Mouse (Mus musculus): ENCODE results near the gene Slfn14. TPM values are rescaled to one million over a fixed set of nuclear protein-coding genes. Genes with fewer than 3 reads are reported as not detected.
"Not testable (repeated sequence)": the region's sequence is repeated elsewhere in the genome, so short reads cannot be mapped to it uniquely, and the experiment has no call there.

The Slfn14 gene
- total and polyA plus RNA-seq, 2 experiments: not detected

GRCm38 (mm10) chr11:83238389-83238788 is 48.1 kb downstream of the Slfn14 start:
- H3K4me3 ChIP-seq (ENCODE audit: insufficient read depth, low read depth, low read length): no peak overlapping the region
- no peak overlapping the region for H3K9ac ChIP-seq (ENCODE audit: low read depth, low read length)
- H3K27me3 ChIP-seq (ENCODE audit: control insufficient read depth, insufficient read depth, low read length): no peaks in the 10 kb centered on the region
- H3K4me1 ChIP-seq (ENCODE audit: control insufficient read depth, insufficient read depth, low read length): no peaks in the 10 kb centered on the region
- H3K27ac ChIP-seq (replicated peaks; ENCODE audit: insufficient read depth, low read depth, low read length): no peak overlapping the region
- TF ChIP-seq POLR2A (IDR thresholded peaks at IDR 0.05; ENCODE audit: extremely low read depth, insufficient read depth, low read length) (no peak), CTCF (IDR thresholded peaks at IDR 0.05; ENCODE audit: low read depth, low read length) (no peak)
- DNase-seq (ENCODE audit: extremely low read depth, low read depth, low spot score): no peak
- H3K79me2 ChIP-seq (ENCODE audit: control insufficient read depth, insufficient read depth, low read length): no peaks in the 10 kb centered on the region
- no peaks in the 10 kb centered on the region for H3K36me3 ChIP-seq (ENCODE audit: control insufficient read depth, insufficient read depth, low read length)
- 83% methylated on average over 2 of the region's 2 CpGs for WGBS

- not testable (repeated sequence) for H3K27ac ChIP-seq (replicated peaks; ENCODE audit: insufficient read depth, low read depth, low read length); H3K4me3 ChIP-seq (ENCODE audit: insufficient read depth, low read depth, low read length); H3K36me3 ChIP-seq (ENCODE audit: control insufficient read depth, insufficient read depth, low read length); H3K27me3 ChIP-seq (ENCODE audit: control insufficient read depth, insufficient read depth, low read length); H3K79me2 ChIP-seq (ENCODE audit: control insufficient read depth, insufficient read depth, low read length); H3K9ac ChIP-seq (ENCODE audit: low read depth, low read length); DNase-seq (ENCODE audit: extremely low read depth, low read depth, low spot score); H3K4me1 ChIP-seq (ENCODE audit: control insufficient read depth, insufficient read depth, low read length)
- 78% methylated on average over 9 of the region's 9 CpGs for WGBS
Measured at GRCm38 (mm10) chr11:83237390-83237789, 49.1 kb downstream of the Slfn14 start.

DNA sequence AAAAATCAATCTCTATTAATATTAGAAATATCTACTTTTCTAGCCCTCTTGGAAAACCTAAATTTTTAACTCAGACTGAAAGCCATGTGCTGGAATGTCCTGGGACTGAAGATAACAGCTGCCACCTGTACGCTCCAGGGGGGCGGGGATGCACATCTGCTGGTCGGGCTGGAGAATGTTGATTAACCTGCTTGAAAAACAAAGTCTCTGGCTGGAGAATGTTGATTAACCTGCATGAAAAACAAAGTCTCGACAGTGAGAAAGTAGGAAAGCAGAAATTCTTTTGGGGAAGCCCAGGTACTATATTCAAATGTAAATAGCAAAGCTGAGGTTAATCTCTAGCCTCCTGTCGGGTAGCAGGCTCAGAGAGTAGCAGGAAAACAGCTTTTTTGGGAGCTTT is 52.9 kb downstream of the Slfn14 start:
- not testable (repeated sequence) for H3K9ac ChIP-seq (ENCODE audit: low read depth, low read length); DNase-seq (ENCODE audit: extremely low read depth, low read depth, low spot score); H3K27me3 ChIP-seq (ENCODE audit: control insufficient read depth, insufficient read depth, low read length); H3K79me2 ChIP-seq (ENCODE audit: control insufficient read depth, insufficient read depth, low read length); H3K27ac ChIP-seq (replicated peaks; ENCODE audit: insufficient read depth, low read depth, low read length); H3K4me1 ChIP-seq (ENCODE audit: control insufficient read depth, insufficient read depth, low read length); H3K36me3 ChIP-seq (ENCODE audit: control insufficient read depth, insufficient read depth, low read length); H3K4me3 ChIP-seq (ENCODE audit: insufficient read depth, low read depth, low read length)
- WGBS: 34% methylated on average over 5 of the region's 5 CpGs

DNA sequence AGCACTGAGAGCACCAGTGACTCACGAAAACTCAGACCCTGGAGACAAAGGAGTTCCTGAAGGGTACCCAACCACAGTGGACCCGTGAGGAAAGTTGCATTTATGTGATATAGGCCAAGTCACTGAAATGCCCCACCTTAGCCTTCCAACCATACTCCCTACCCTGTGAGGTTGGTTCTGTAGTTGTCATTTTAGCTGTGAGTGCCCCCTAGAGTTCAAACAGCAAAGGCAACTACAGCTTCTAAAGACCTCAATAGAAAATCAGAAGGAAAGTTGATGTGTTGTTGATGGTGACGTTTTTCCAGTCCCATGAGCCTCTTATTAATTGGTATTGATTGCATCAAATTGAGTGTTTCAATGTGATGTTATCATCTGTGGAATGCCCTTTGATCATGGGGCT is 55.6 kb downstream of the Slfn14 start:
- Histone ChIP-seq H3K9ac (ENCODE audit: low read depth, low read length) (no peak overlapping the region), H3K4me3 (ENCODE audit: insufficient read depth, low read depth, low read length) (no peak overlapping the region), H3K79me2 (ENCODE audit: control insufficient read depth, insufficient read depth, low read length) (no peaks in the 10 kb centered on the region), H3K4me1 (ENCODE audit: control insufficient read depth, insufficient read depth, low read length) (no peaks in the 10 kb centered on the region), H3K36me3 (ENCODE audit: control insufficient read depth, insufficient read depth, low read length) (no peaks in the 10 kb centered on the region), H3K27me3 (ENCODE audit: control insufficient read depth, insufficient read depth, low read length) (no peaks in the 10 kb centered on the region), H3K27ac (replicated peaks; ENCODE audit: insufficient read depth, low read depth, low read length) (no peak overlapping the region)
- 50% methylated on average over 3 of the region's 3 CpGs for WGBS
- DNase-seq (ENCODE audit: extremely low read depth, low read depth, low spot score): no peak
- no peak for TF ChIP-seq POLR2A (IDR thresholded peaks at IDR 0.05; ENCODE audit: extremely low read depth, insufficient read depth, low read length)
- no peak for TF ChIP-seq CTCF (IDR thresholded peaks at IDR 0.05; ENCODE audit: low read depth, low read length)

DNA sequence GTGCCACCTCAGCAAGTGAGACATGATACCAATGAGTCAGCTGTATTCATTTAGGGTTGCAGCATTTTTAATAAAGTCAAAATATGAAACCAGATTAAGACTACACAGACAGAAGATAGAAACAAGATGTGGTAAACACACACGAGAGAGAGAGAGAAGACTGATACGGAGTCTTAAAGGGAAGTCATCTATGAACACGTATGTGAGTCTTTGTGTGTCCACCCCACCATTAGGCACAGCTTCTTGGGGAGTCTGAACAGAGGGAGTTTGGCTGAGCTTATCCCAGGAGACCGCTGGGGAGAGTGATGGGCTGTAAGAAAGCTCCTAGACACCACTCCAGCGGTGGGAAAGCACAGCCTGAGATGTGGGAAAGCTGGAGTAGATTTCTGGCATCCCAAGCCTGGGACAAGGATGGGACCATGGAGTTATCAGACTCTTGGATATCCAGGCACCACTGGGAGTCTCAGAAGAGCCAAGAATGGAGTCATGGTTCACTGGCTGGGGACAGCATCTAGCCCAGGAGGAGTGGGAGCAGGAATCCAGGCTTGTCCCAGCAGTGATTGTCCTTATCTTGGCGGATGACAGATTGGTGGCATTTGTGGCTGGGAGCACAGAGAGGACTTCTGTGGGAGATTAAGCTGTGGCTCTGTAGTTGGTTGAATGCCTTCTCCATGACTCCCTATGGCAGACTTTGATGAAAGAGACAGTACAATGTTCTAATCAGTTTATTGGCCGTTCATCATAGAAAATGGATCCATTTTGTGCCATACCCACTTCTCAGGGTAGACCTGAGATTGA is 58.4 kb downstream of the Slfn14 start:
- no peak overlapping the region for H3K27ac ChIP-seq (replicated peaks; ENCODE audit: insufficient read depth, low read depth, low read length)
- H3K79me2 ChIP-seq (ENCODE audit: control insufficient read depth, insufficient read depth, low read length): no peaks in the 10 kb centered on the region
- 82% methylated on average over 7 of the region's 7 CpGs for WGBS
- no peak overlapping the region for H3K9ac ChIP-seq (ENCODE audit: low read depth, low read length)
- DNase-seq (ENCODE audit: extremely low read depth, low read depth, low spot score): no peak
- no peaks in the 10 kb centered on the region for H3K27me3 ChIP-seq (ENCODE audit: control insufficient read depth, insufficient read depth, low read length)
- H3K36me3 ChIP-seq (ENCODE audit: control insufficient read depth, insufficient read depth, low read length): no peaks in the 10 kb centered on the region
- TF ChIP-seq POLR2A (IDR thresholded peaks at IDR 0.05; ENCODE audit: extremely low read depth, insufficient read depth, low read length) (no peak), CTCF (IDR thresholded peaks at IDR 0.05; ENCODE audit: low read depth, low read length) (no peak)
- no peaks in the 10 kb centered on the region for H3K4me1 ChIP-seq (ENCODE audit: control insufficient read depth, insufficient read depth, low read length)
- H3K4me3 ChIP-seq (ENCODE audit: insufficient read depth, low read depth, low read length): no peak overlapping the region

DNA sequence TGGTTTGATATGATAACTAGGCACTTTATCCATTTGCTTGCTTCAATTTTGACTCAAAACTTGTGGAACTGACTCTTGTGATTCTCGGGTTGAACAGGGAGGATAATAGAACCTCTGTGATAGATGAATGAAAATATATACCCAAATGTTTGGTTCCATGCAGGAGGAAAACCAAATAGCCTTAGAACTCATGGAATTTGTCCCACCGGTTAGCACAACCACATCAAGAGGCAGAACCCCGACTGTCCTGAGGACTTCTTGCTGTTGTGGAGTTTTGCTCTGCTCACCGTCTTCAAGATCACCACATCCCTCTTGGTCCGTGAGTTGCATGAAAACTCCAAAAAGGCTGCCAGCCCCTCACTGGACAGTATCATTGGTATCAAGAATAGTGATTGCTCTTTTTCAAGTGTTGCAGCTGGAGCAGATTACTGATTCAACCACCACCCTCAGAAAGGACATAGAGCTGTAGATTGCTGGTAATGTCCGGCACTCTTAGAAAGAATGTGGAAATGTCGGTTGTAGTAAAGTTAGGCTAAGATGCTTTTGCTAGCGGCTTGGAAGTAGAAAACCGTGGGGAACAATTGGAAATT is 61.1 kb downstream of the Slfn14 start:
- Histone ChIP-seq H3K27ac (replicated peaks; ENCODE audit: insufficient read depth, low read depth, low read length) (no peak overlapping the region), H3K4me3 (ENCODE audit: insufficient read depth, low read depth, low read length) (no peak overlapping the region; the same call in 1 of the 2 replicates), H3K79me2 (ENCODE audit: control insufficient read depth, insufficient read depth, low read length) (no peaks in the 10 kb centered on the region), H3K9ac (ENCODE audit: low read depth, low read length) (no peak overlapping the region), H3K36me3 (ENCODE audit: control insufficient read depth, insufficient read depth, low read length) (no peaks in the 10 kb centered on the region), H3K4me1 (ENCODE audit: control insufficient read depth, insufficient read depth, low read length) (no peaks in the 10 kb centered on the region), H3K27me3 (ENCODE audit: control insufficient read depth, insufficient read depth, low read length) (no peaks in the 10 kb centered on the region)
- 85% methylated on average over 9 of the region's 9 CpGs for WGBS
- TF ChIP-seq POLR2A (IDR thresholded peaks at IDR 0.05; ENCODE audit: extremely low read depth, insufficient read depth, low read length): no peak
- TF ChIP-seq CTCF (IDR thresholded peaks at IDR 0.05; ENCODE audit: low read depth, low read length): no peak
- no peak for DNase-seq (ENCODE audit: extremely low read depth, low read depth, low spot score)

Other genes starting within 250 kb of the Slfn14 start
- 5.6 and 8.7 TPM in 2 replicates for gene Slfn2, start 221.6 kb downstream of the Slfn14 start, total RNA-seq (2014; rRNA removed)
- gene Slfn2, start 221.6 kb downstream of the Slfn14 start, polyA plus RNA-seq (2012; rRNA removed): 0.95 and 1.5 TPM in 2 replicates
- gene Slfn1, start 169.9 kb downstream of the Slfn14 start, total RNA-seq (2014; rRNA removed): 0.27 and 0.74 TPM in 2 replicates
- gene Slfn1, start 169.9 kb downstream of the Slfn14 start, polyA plus RNA-seq (2012; rRNA removed): 0.19 and 0.38 TPM in 2 replicates
- 0.13 and 0.28 TPM in 2 replicates for gene Slfn4, start 111.5 kb downstream of the Slfn14 start, total RNA-seq (2014; rRNA removed)
- 0.02 and 0.11 TPM in 2 replicates for gene Slfn4, start 111.5 kb downstream of the Slfn14 start, polyA plus RNA-seq (2012; rRNA removed)
- 0.34 and 0.55 TPM in 2 replicates for gene Slfn3, start 95.4 kb downstream of the Slfn14 start, total RNA-seq (2014; rRNA removed)
- gene Slfn3, start 95.4 kb downstream of the Slfn14 start, polyA plus RNA-seq (2012; rRNA removed): not detected in 2 replicates
- gene Ap2b1, start 12.3 kb upstream of the Slfn14 start, total RNA-seq (2014; rRNA removed): 25.4 and 31.3 TPM in 2 replicates
- gene Ap2b1, start 12.3 kb upstream of the Slfn14 start, polyA plus RNA-seq (2012; rRNA removed): 16.2 and 16.3 TPM in 2 replicates
- gene Pex12, start 15.9 kb upstream of the Slfn14 start, total RNA-seq (2014; rRNA removed): 4.3 and 5.5 TPM in 2 replicates
- gene Pex12, start 15.9 kb upstream of the Slfn14 start, polyA plus RNA-seq (2012; rRNA removed): 7.9 and 10.1 TPM in 2 replicates
- 0.07 and 0.18 TPM in 2 replicates for gene Rasl10b, start 122.4 kb upstream of the Slfn14 start, total RNA-seq (2014; rRNA removed)
- gene Rasl10b, start 122.4 kb upstream of the Slfn14 start, polyA plus RNA-seq (2012; rRNA removed): 0.12 and 0.24 TPM in 2 replicates
- not detected in 2 replicates for gene Gas2l2, start 142.7 kb upstream of the Slfn14 start, total RNA-seq (2014; rRNA removed)
- gene Gas2l2, start 142.7 kb upstream of the Slfn14 start, polyA plus RNA-seq (2012; rRNA removed): not detected in 2 replicates
- not detected in 2 replicates for gene 1700020L24Rik, start 151.0 kb upstream of the Slfn14 start, total RNA-seq (2014; rRNA removed)
- not detected in 2 replicates for gene 1700020L24Rik, start 151.0 kb upstream of the Slfn14 start, polyA plus RNA-seq (2012; rRNA removed)
- gene Mmp28, start 176.3 kb upstream of the Slfn14 start, total RNA-seq (2014; rRNA removed): 0.18 and 0.27 TPM in 2 replicates
- gene Mmp28, start 176.3 kb upstream of the Slfn14 start, polyA plus RNA-seq (2012; rRNA removed): 0.26 and 0.29 TPM in 2 replicates
- 29.1 and 29.9 TPM in 2 replicates for gene Taf15, start 186.4 kb upstream of the Slfn14 start, total RNA-seq (2014; rRNA removed)
- gene Taf15, start 186.4 kb upstream of the Slfn14 start, polyA plus RNA-seq (2012; rRNA removed): 7.1 and 8.5 TPM in 2 replicates
- not detected in 2 replicates for gene Heatr9, start 235.4 kb upstream of the Slfn14 start, total RNA-seq (2014; rRNA removed)
- not detected in 2 replicates for gene Heatr9, start 235.4 kb upstream of the Slfn14 start, polyA plus RNA-seq (2012; rRNA removed)
- 0.37 and 1.1 TPM in 2 replicates for gene Ccl5, start 243.8 kb upstream of the Slfn14 start, total RNA-seq (2014; rRNA removed)
- 7.2 and 13.2 TPM in 2 replicates for gene Ccl5, start 243.8 kb upstream of the Slfn14 start, polyA plus RNA-seq (2012; rRNA removed)

All from liver, adult 2 months (tissue).